Comparison of ENCODE assay signal across 9 mouse cellular contexts in genomic region chr14:75527464-75528190, GRCm38 (mm10).
DNase-seq lines count a peak whose midpoint lies in the region; ATAC-seq and TF ChIP-seq lines count a peak whose summit lies in the region.
"Had no signal": no experiment of that assay in that cellular context is flagged by ENCODE, and none has a peak within 500 bp of the region (broad histone marks: within the 10 kb centered on the region; RNA-seq: fewer than 3 reads in every experiment).

No protein-coding gene starts in this region.

- 0 out of 2 replicates have a peak overlapping the region, but pooled peaks have one; percentile 11 for H3K27ac ChIP-seq in embryonic facial prominence, embryonic 13.5 days
- H3K27ac ChIP-seq in embryonic facial prominence, embryonic 10.5 days (replicated peaks): no peak overlapping the region
- H3K27ac ChIP-seq in heart, postnatal 0 days (ENCODE audit: low read depth): no peak overlapping the region
- no peak overlapping the region; the same call in 1 of the 2 replicates for H3K27ac ChIP-seq in midbrain, postnatal 0 days (ENCODE audit: low read depth, low read length)
- H3K27ac ChIP-seq: limb, embryonic 15.5 days had no signal

- WGBS in embryonic facial prominence, embryonic 13.5 days: 61% methylated on average over 10 of the region's 10 CpGs
- WGBS in embryonic facial prominence, embryonic 10.5 days: 80% methylated on average over 10 of the region's 10 CpGs
- 47% methylated on average over 10 of the region's 10 CpGs for WGBS in heart, postnatal 0 days
- 55% methylated on average over 10 of the region's 10 CpGs for WGBS in midbrain, postnatal 0 days

- ATAC-seq in embryonic facial prominence, embryonic 13.5 days (ENCODE audit: insufficient number of reproducible peaks, insufficient read depth, low FRiP score, low TSS enrichment, low read depth): peak; percentile 62; the same call in 1 of the 2 replicates
- peak; percentile 84 for ATAC-seq in heart, postnatal 0 days (ENCODE audit: insufficient read depth, low read depth)
- peak; percentile 79 for ATAC-seq in midbrain, postnatal 0 days (ENCODE audit: low FRiP score)
- ATAC-seq in activated CD4-positive, CD25-positive, alpha-beta regulatory T cell, adult 4 months: no peak

- no peaks in the 10 kb centered on the region for H3K9me3 ChIP-seq in embryonic facial prominence, embryonic 13.5 days
- H3K9me3 ChIP-seq in embryonic facial prominence, embryonic 10.5 days: no peaks in the 10 kb centered on the region
- no peaks in the 10 kb centered on the region for H3K9me3 ChIP-seq in heart, postnatal 0 days (replicated peaks; ENCODE audit: control insufficient read depth, low read length)
- no peaks in the 10 kb centered on the region for H3K9me3 ChIP-seq in midbrain, postnatal 0 days (ENCODE audit: low read length)
- H3K9me3 ChIP-seq: limb, embryonic 15.5 days had no signal

- no peak for DNase-seq in embryonic facial prominence, embryonic 10.5 days (ENCODE audit: low spot score)
- DNase-seq in MN1 (ENCODE audit: low spot score): peak; percentile 75
- DNase-seq in cerebellum, postnatal 25 days: peak; percentile 88 to 95
- DNase-seq in heart, postnatal 0 days (ENCODE audit: low spot score): peak; percentile 57
- peak; percentile 88 to 95 for DNase-seq in layer of hippocampus, postnatal 14 days (ENCODE audit: low spot score in 2 of 2)
- peak; percentile 91 for DNase-seq in midbrain, postnatal 0 days (ENCODE audit: low spot score)

- H3K9ac ChIP-seq in embryonic facial prominence, embryonic 13.5 days: no peak overlapping the region
- H3K9ac ChIP-seq in heart, postnatal 0 days (replicated peaks; ENCODE audit: low read depth, low read length): no peak overlapping the region
- no peak overlapping the region for H3K9ac ChIP-seq in midbrain, postnatal 0 days (replicated peaks; ENCODE audit: low read length, poor library complexity, severe bottlenecking)
- H3K9ac ChIP-seq: limb, embryonic 15.5 days had no signal

- H3K4me1 ChIP-seq in embryonic facial prominence, embryonic 13.5 days: peaks cover 16% of the 10 kb centered on the region
- peaks cover 34% of the 10 kb centered on the region for H3K4me1 ChIP-seq in embryonic facial prominence, embryonic 10.5 days
- peaks cover 10% of the 10 kb centered on the region for H3K4me1 ChIP-seq in heart, postnatal 0 days (ENCODE audit: control insufficient read depth, insufficient read depth)
- no peaks in the 10 kb centered on the region for H3K4me1 ChIP-seq in midbrain, postnatal 0 days (ENCODE audit: insufficient read depth, low read length)

- no peak overlapping the region for H3K4me3 ChIP-seq in embryonic facial prominence, embryonic 13.5 days
- H3K4me3 ChIP-seq in embryonic facial prominence, embryonic 10.5 days: no peak overlapping the region
- H3K4me3 ChIP-seq in heart, postnatal 0 days (ENCODE audit: low read depth, low read length): no peak overlapping the region
- H3K4me3 ChIP-seq in midbrain, postnatal 0 days (ENCODE audit: low read depth, low read length): no peak overlapping the region
- H3K4me3 ChIP-seq: limb, embryonic 15.5 days had no signal

- no peak overlapping the region for H3K4me2 ChIP-seq in embryonic facial prominence, embryonic 13.5 days
- no peak overlapping the region for H3K4me2 ChIP-seq in heart, postnatal 0 days (ENCODE audit: low read depth, low read length)
- no peak overlapping the region for H3K4me2 ChIP-seq in midbrain, postnatal 0 days (ENCODE audit: low read depth, low read length, poor library complexity, severe bottlenecking)
- H3K4me2 ChIP-seq: limb, embryonic 15.5 days had no signal

- peaks cover 8% of the 10 kb centered on the region; the same call in 1 of the 2 replicates for H3K27me3 ChIP-seq in embryonic facial prominence, embryonic 13.5 days
- H3K27me3 ChIP-seq in embryonic facial prominence, embryonic 10.5 days (replicated peaks; ENCODE audit: low read depth, poor library complexity, severe bottlenecking): peaks cover 5% of the 10 kb centered on the region; the same call in 1 of the 2 replicates
- no peaks in the 10 kb centered on the region for H3K27me3 ChIP-seq in heart, postnatal 0 days (ENCODE audit: control insufficient read depth, insufficient read depth, low read length)
- H3K27me3 ChIP-seq in midbrain, postnatal 0 days (ENCODE audit: insufficient read depth, low read length): no peaks in the 10 kb centered on the region
- H3K27me3 ChIP-seq: limb, embryonic 15.5 days had no signal

- no peak for TF ChIP-seq EP300 in heart, postnatal 0 days (IDR thresholded peaks at IDR 0.05; ENCODE audit: low read depth)

- no peak for TF ChIP-seq CTCF in heart, postnatal 0 days (IDR thresholded peaks at IDR 0.05; ENCODE audit: low read depth)
- no peak for TF ChIP-seq CTCF in midbrain, postnatal 0 days (IDR thresholded peaks at IDR 0.05)

- no peaks in the 10 kb centered on the region for H3K36me3 ChIP-seq in embryonic facial prominence, embryonic 13.5 days
- H3K36me3 ChIP-seq in embryonic facial prominence, embryonic 10.5 days (replicated peaks): no peaks in the 10 kb centered on the region
- no peaks in the 10 kb centered on the region for H3K36me3 ChIP-seq in heart, postnatal 0 days (replicated peaks; ENCODE audit: control insufficient read depth, insufficient read depth, low read length)
- H3K36me3 ChIP-seq in midbrain, postnatal 0 days (ENCODE audit: insufficient read depth, low read length): no peaks in the 10 kb centered on the region
- H3K36me3 ChIP-seq: limb, embryonic 15.5 days had no signal
